Mouse (Mus musculus) myocyte (in vitro differentiated cells): ENCODE results near the gene Zfp872. TPM values are rescaled to one million over a fixed set of nuclear protein-coding genes. Genes with fewer than 3 reads are reported as not detected.
"Not testable (repeated sequence)": the region's sequence is repeated elsewhere in the genome, so short reads cannot be mapped to it uniquely, and the experiment has no call there.

ENCODE experiments used
- H3K27me3 ChIP-seq: one replicate; pipeline ENCODE4 v1.6.1; 2011; ENCODE audit not compliant: control insufficient read depth, insufficient read depth, insufficient read length
- H3K36me3 ChIP-seq: one replicate; pipeline ENCODE4 v1.6.1; 2011; ENCODE audit not compliant: control insufficient read depth, insufficient read depth
- H3K4me2 ChIP-seq: one replicate; pipeline ENCODE4 v1.6.1; 2011; ENCODE audit warnings: low read depth, control low read depth
- H3K4me3 ChIP-seq: one replicate; pipeline ENCODE4 v1.5.1; 2011; ENCODE audit warnings: mild to moderate bottlenecking, control low read depth, moderate library complexity
- H3K79me2 ChIP-seq: one replicate; pipeline ENCODE4 v1.6.1; 2011; ENCODE audit not compliant: control insufficient read depth, insufficient read depth
- H3ac ChIP-seq: one replicate; pipeline ENCODE4 v1.6.1; 2011; ENCODE audit not compliant: control insufficient read depth, insufficient read length
- CEBPB ChIP-seq: IDR thresholded peaks from 2 replicates; pipeline ENCODE4 v1.6.1; 2011; ENCODE audit warnings: mild to moderate bottlenecking, moderate library complexity; ENCODE audit not compliant: poor library complexity, insufficient read depth, severe bottlenecking
- E2F4 ChIP-seq: IDR thresholded peaks from one replicate; pipeline ENCODE4 v1.6.1; 2011; ENCODE audit warnings: mild to moderate bottlenecking, control low read depth, moderate library complexity; ENCODE audit not compliant: insufficient read depth
- MAX ChIP-seq: IDR thresholded peaks from one replicate; pipeline ENCODE4 v1.6.1; 2011; ENCODE audit warnings: low read depth, mild to moderate bottlenecking, control low read depth
- MYOD1 ChIP-seq, 3 experiments: IDR thresholded peaks; one replicate each; pipeline ENCODE4 v1.6.1; 2011; ENCODE audit warnings: control low read depth in 2 of 3, low read depth in 2 of 3, mild to moderate bottlenecking in 2 of 3, moderate library complexity in 1 of 3; ENCODE audit not compliant: insufficient read length in 2 of 3, control insufficient read depth in 1 of 3
- MYOG ChIP-seq, 3 experiments: IDR thresholded peaks; one replicate each; pipeline ENCODE4 v1.6.1; 2011; ENCODE audit warnings: control low read depth in 2 of 3, low read depth in 2 of 3, mild to moderate bottlenecking in 2 of 3; ENCODE audit not compliant: insufficient read length in 2 of 3, control insufficient read depth in 1 of 3, insufficient read depth in 1 of 3
- POLR2A ChIP-seq: IDR thresholded peaks from one replicate; pipeline ENCODE4 v1.6.1; 2011; ENCODE audit warnings: low read depth, mild to moderate bottlenecking, control low read depth, moderate library complexity; ENCODE audit not compliant: insufficient read length
- POLR2AphosphoS2 ChIP-seq: IDR thresholded peaks from one replicate; pipeline ENCODE4 v1.6.1; 2011; ENCODE audit warnings: low read depth, control low read depth; ENCODE audit not compliant: insufficient read length
- REST ChIP-seq: IDR thresholded peaks from one replicate; pipeline ENCODE4 v1.6.1; 2011; ENCODE audit warnings: mild to moderate bottlenecking, control low read depth, moderate library complexity; ENCODE audit not compliant: insufficient read depth, insufficient read length
- SRF ChIP-seq: IDR thresholded peaks from one replicate; pipeline ENCODE4 v1.6.1; 2011; ENCODE audit warnings: low read depth; ENCODE audit not compliant: control insufficient read depth, insufficient read length
- TCF12 ChIP-seq: IDR thresholded peaks from one replicate; pipeline ENCODE4 v1.6.1; 2011; ENCODE audit warnings: mild to moderate bottlenecking, control low read depth; ENCODE audit not compliant: poor library complexity, insufficient read depth, severe bottlenecking
- TCF3 ChIP-seq: IDR thresholded peaks from one replicate; pipeline ENCODE4 v1.6.1; 2011; ENCODE audit warnings: low read depth, control low read depth; ENCODE audit not compliant: insufficient read length
- USF1 ChIP-seq: IDR thresholded peaks from one replicate; pipeline ENCODE4 v1.6.1; 2011; ENCODE audit warnings: low read depth, mild to moderate bottlenecking, control low read depth, moderate library complexity
- polyA plus RNA-seq: library from polyadenylated mRNA; unstranded; fragments of >200 nt; fragmentation: generic; extraction: Trizol; gene quantifications from one replicate; pipeline ENCODE4 v1.2.1, GENCODE M21; 2012; ENCODE audit warnings: missing spikeins

Gene Zfp872
- polyA plus RNA-seq, 1 experiment, result not detected

DNA sequence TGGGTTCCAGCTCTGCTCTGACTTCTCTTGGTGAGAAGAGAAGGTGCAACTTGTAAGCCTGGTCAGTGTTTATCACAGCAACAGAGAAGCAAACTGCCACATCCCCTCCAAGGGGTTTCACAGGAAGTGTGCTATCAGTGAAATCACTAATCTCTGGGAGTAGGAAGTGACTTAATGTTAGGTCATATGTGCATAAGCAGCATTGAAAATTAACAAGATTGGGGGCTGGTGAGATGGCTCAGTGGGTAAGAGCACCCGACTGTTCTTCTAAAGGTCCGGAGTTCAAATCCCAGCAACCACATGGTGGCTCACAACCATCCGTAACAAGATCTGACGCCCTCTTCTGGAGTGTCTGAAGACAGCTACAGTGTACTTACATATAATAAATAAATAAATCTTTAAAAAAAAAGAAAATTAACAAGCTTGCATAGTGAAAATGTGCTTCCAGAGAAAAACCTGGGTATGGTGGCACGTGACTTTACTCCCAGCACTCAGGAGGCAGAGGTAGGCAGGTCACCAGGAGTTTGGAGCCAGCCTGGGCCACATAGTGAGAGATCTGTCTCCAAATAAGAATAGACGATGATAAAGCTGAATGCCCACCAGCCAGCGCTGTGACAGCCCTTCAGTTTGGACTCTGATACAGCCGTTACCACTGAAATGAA lies 43.5 kb upstream of the Zfp872 start:
- Histone ChIP-seq H3K36me3 (no peaks in the 10 kb centered on the region), H3K27me3 (no peaks in the 10 kb centered on the region), H3K79me2 (no peaks in the 10 kb centered on the region), H3ac (no peak overlapping the region), H3K4me2 (no peak overlapping the region), H3K4me3 (no peak overlapping the region)
- TF ChIP-seq MYOD1 (IDR thresholded peaks at IDR 0.05; ENCODE audit: control insufficient read depth in 1 of 3, insufficient read length in 2 of 3, low read depth in 2 of 3) (no peak), TCF12 (no peak), MYOG (IDR thresholded peaks at IDR 0.05; ENCODE audit: control insufficient read depth in 1 of 3, insufficient read depth in 1 of 3, insufficient read length in 2 of 3, low read depth in 2 of 3) (no peak), TCF3 (no peak), E2F4 (no peak), POLR2AphosphoS2 (no peak), USF1 (no peak), MAX (no peak), REST (no peak), SRF (no peak), POLR2A (no peak)

DNA sequence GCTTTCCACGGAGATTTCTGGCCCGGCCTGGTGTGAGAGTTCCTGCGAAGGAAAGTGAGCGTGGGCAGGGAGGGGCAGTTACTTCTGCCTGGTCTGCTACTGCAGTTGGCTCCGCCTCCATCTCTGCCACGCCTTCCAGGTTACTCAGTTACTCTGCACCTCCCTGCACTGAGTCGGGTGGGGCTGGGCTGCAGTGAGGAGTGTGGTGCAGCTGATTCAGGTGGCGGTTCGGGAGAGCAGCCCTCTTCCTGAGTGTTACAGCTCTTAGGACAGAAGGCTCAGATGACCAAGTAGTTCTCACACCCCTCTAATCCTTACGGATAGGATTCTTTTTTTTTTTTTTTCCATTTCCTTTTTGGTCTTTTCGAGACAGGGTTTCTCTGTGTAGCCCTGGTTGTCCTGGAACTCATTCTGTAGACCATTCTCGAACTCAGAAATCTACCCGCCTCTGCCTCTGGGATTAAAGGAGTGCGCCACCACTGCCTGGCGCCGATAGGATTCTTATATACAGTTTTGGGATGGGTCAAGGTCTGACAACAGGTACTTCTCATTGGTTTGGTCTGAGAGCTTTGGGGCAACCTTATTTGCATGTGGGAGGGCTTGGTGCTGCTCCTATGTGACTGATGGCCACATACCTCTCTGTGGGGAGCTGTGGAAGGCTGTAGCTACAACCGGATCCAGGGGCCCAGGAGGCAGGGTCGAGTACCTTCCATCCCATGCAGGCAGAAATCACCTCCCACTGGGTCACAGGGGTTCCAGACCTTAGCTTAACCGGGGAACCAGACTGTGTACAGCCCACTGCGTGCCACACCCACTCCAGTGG lies 38.3 kb upstream of the Zfp872 start:
- Histone ChIP-seq H3K4me2 (no peak overlapping the region), H3K4me3 (no peak overlapping the region), H3K27me3 (peaks cover 3% of the 10 kb centered on the region), H3K36me3 (no peaks in the 10 kb centered on the region), H3K79me2 (no peaks in the 10 kb centered on the region), H3ac (no peak overlapping the region)
- TF ChIP-seq E2F4 (no peak), TCF12 (no peak), TCF3 (no peak), REST (no peak), POLR2AphosphoS2 (no peak), SRF (no peak), CEBPB (no peak), POLR2A (no peak), USF1 (no peak), MYOG (IDR thresholded peaks at IDR 0.05; ENCODE audit: control insufficient read depth in 1 of 3, insufficient read depth in 1 of 3, insufficient read length in 2 of 3, low read depth in 2 of 3) (no peak), MAX (no peak), MYOD1 (IDR thresholded peaks at IDR 0.05; ENCODE audit: control insufficient read depth in 1 of 3, insufficient read length in 2 of 3, low read depth in 2 of 3) (no peak)

- H3K4me3 ChIP-seq, H3ac ChIP-seq, H3K27me3 ChIP-seq, H3K4me2 ChIP-seq, H3K36me3 ChIP-seq, H3K79me2 ChIP-seq: not testable (repeated sequence)
Measured at GRCm38 (mm10) chr9:22150249-22150693, 37.6 kb upstream of the Zfp872 start.

DNA sequence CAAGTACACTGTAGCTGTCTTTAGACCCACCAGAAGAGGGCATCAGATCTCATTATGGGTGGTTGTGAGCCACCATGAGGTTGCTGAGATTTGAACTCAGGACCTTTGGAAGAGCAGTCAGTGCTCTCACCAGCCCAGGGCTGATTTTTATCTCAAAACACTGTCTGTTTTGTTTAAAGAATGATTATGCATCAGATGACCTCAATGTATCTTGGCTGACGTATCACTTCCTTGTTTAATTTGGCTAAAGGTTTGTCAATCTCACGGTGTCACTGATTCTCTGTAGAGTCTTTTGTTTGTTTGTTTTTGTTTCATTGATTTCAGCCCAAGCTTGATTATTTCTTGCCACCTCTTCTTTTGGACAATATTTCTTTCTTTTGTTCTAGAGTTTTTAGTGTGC lies 36.9 kb upstream of the Zfp872 start:
- Histone ChIP-seq H3K4me3 (no peak overlapping the region), H3ac (no peak overlapping the region), H3K36me3 (no peaks in the 10 kb centered on the region), H3K27me3 (peaks cover 3% of the 10 kb centered on the region), H3K4me2 (no peak overlapping the region), H3K79me2 (no peaks in the 10 kb centered on the region)
- TF ChIP-seq USF1 (no peak), E2F4 (no peak), CEBPB (no peak), SRF (no peak), MYOD1 (IDR thresholded peaks at IDR 0.05; ENCODE audit: control insufficient read depth in 1 of 3, insufficient read length in 2 of 3, low read depth in 2 of 3) (no peak), TCF3 (no peak), MAX (no peak), TCF12 (no peak)

- H3K4me3 ChIP-seq, result no peak overlapping the region
Measured at GRCm38 (mm10) chr9:22153810-22154209, 34.1 kb upstream of the Zfp872 start.

More at GRCm38 (mm10) chr9:22153810-22154209, 34.1 kb upstream of the Zfp872 start:
- peaks cover 3% of the 10 kb centered on the region for H3K27me3 ChIP-seq
- no peaks in the 10 kb centered on the region for H3K79me2 ChIP-seq
- H3ac ChIP-seq, result no peak overlapping the region
- no peaks in the 10 kb centered on the region for H3K36me3 ChIP-seq
- H3K4me2 ChIP-seq, result no peak overlapping the region
- TF ChIP-seq USF1 (no peak), MYOD1 (IDR thresholded peaks at IDR 0.05; ENCODE audit: control insufficient read depth in 1 of 3, insufficient read length in 2 of 3, low read depth in 2 of 3) (no peak), MAX (no peak), REST (no peak), CEBPB (no peak), POLR2AphosphoS2 (no peak), TCF3 (no peak), SRF (no peak), E2F4 (no peak), MYOG (IDR thresholded peaks at IDR 0.05; ENCODE audit: control insufficient read depth in 1 of 3, insufficient read depth in 1 of 3, insufficient read length in 2 of 3, low read depth in 2 of 3) (no peak)
